Mouse (Mus musculus): ENCODE measurements at regions not wholly inside any gene's neighbourhood (a gene's known extent, or its start where the extent isn't known, plus 50 kb on each side); places are given as distances from the start of the nearest gene placed in this dataset.

DNA sequence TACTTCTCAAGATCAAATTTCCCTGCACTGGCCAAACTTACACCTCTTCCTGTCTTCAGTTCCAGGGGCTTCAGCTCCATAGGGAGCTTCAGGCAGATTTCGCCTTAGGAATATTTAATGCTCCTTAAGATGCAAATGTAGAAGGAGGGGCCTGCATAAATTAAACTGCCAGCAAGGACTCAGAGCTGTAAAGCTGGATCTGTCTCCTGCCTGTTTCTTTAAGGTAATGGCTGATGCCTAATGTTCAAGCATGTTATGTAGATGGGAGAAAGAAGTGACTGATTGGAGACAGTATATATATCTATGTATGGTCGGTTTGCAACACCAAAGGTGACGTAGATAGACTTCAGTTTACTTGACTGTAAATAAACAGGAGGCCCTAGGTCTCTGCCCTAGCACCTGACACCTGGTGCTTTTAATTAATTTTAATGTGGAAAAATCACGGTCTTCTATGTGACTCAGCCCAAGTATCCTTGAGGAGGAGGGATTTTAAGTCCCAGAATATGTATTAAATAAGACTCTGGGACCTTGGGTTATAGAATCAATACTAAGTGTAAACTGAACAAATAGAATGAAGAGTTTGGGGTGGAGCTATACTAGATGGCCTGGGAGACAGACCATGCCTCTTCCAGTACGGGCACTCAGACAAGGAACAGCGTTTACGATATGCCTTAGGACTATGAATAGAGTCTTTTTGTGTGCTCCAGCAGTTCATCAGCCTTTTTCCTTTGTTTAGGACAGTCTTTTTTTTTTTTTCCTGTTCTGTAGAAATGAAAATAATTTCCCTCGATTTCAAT lies 651.7 kb upstream of the Lmcd1 start:
- no peak overlapping the region for H3ac ChIP-seq (ENCODE audit: control insufficient read depth, insufficient read length, low read depth)
- H3K36me3 ChIP-seq (ENCODE audit: control insufficient read depth, insufficient read depth) = no peaks in the 10 kb centered on the region
- no peaks in the 10 kb centered on the region for H3K79me3 ChIP-seq (ENCODE audit: low read depth)
- no peak overlapping the region for H3K4me3 ChIP-seq (ENCODE audit: insufficient read depth, poor library complexity, severe bottlenecking)
- no peaks in the 10 kb centered on the region for H3K79me2 ChIP-seq (ENCODE audit: control insufficient read depth, insufficient read depth)
- H3K27me3 ChIP-seq (ENCODE audit: control insufficient read depth, insufficient read depth, insufficient read length) = no peaks in the 10 kb centered on the region
- TF ChIP-seq CEBPB (IDR thresholded peaks at IDR 0.05; ENCODE audit: low read depth) (no peak), MYOG (IDR thresholded peaks at IDR 0.05; ENCODE audit: control insufficient read depth, extremely low read depth, insufficient read length) (no peak), MYOD1 (IDR thresholded peaks at IDR 0.05; ENCODE audit: control insufficient read depth, insufficient read length, low read depth) (no peak), FOSL1 (IDR thresholded peaks at IDR 0.05; ENCODE audit: insufficient read depth, low read length, poor library complexity, severe bottlenecking) (no peak), CTCF (IDR thresholded peaks at IDR 0.05; ENCODE audit: control insufficient read depth, insufficient read depth, insufficient read length) (no peak), USF1 (IDR thresholded peaks at IDR 0.05; ENCODE audit: low read depth) (no peak), MAX (IDR thresholded peaks at IDR 0.05) (no peak)

GRCm38 (mm10) chr6:111622481-111623139 lies 650.9 kb upstream of the Lmcd1 start:
- Histone ChIP-seq H3K79me3 (ENCODE audit: low read depth) (no peaks in the 10 kb centered on the region), H3K36me3 (ENCODE audit: control insufficient read depth, insufficient read depth) (no peaks in the 10 kb centered on the region), H3K79me2 (ENCODE audit: control insufficient read depth, insufficient read depth) (no peaks in the 10 kb centered on the region), H3ac (ENCODE audit: control insufficient read depth, insufficient read length, low read depth) (no peak overlapping the region), H3K27me3 (ENCODE audit: control insufficient read depth, insufficient read depth, insufficient read length) (no peaks in the 10 kb centered on the region), H3K4me3 (ENCODE audit: insufficient read depth, poor library complexity, severe bottlenecking) (no peak overlapping the region)
- no peak for TF ChIP-seq MYOG (IDR thresholded peaks at IDR 0.05; ENCODE audit: control insufficient read depth, extremely low read depth, insufficient read length)
- TF ChIP-seq MAX (IDR thresholded peaks at IDR 0.05) = no peak
- no peak for TF ChIP-seq MYOD1 (IDR thresholded peaks at IDR 0.05; ENCODE audit: control insufficient read depth, insufficient read length, low read depth)
- no peak for TF ChIP-seq CTCF (IDR thresholded peaks at IDR 0.05; ENCODE audit: control insufficient read depth, insufficient read depth, insufficient read length)
- no peak for TF ChIP-seq CEBPB (IDR thresholded peaks at IDR 0.05; ENCODE audit: low read depth)
- TF ChIP-seq FOSL1 (IDR thresholded peaks at IDR 0.05; ENCODE audit: insufficient read depth, low read length, poor library complexity, severe bottlenecking) = no peak
- no peak for TF ChIP-seq USF1 (IDR thresholded peaks at IDR 0.05; ENCODE audit: low read depth)

- H3K79me3 ChIP-seq (ENCODE audit: low read depth) = no peaks in the 10 kb centered on the region
- TF ChIP-seq MYOG (IDR thresholded peaks at IDR 0.05; ENCODE audit: control insufficient read depth, extremely low read depth, insufficient read length) (no peak), CTCF (IDR thresholded peaks at IDR 0.05; ENCODE audit: control insufficient read depth, insufficient read depth, insufficient read length) (no peak), CEBPB (IDR thresholded peaks at IDR 0.05; ENCODE audit: low read depth) (no peak), MYOD1 (IDR thresholded peaks at IDR 0.05; ENCODE audit: control insufficient read depth, insufficient read length, low read depth) (no peak), FOSL1 (IDR thresholded peaks at IDR 0.05; ENCODE audit: insufficient read depth, low read length, poor library complexity, severe bottlenecking) (no peak), MAX (IDR thresholded peaks at IDR 0.05) (no peak), USF1 (IDR thresholded peaks at IDR 0.05; ENCODE audit: low read depth) (no peak)
- H3K27me3 ChIP-seq (ENCODE audit: control insufficient read depth, insufficient read depth, insufficient read length) = no peaks in the 10 kb centered on the region
- no peak overlapping the region for H3ac ChIP-seq (ENCODE audit: control insufficient read depth, insufficient read length, low read depth)
- no peak overlapping the region for H3K4me3 ChIP-seq (ENCODE audit: insufficient read depth, poor library complexity, severe bottlenecking)
- H3K36me3 ChIP-seq (ENCODE audit: control insufficient read depth, insufficient read depth) = no peaks in the 10 kb centered on the region
- H3K79me2 ChIP-seq (ENCODE audit: control insufficient read depth, insufficient read depth) = no peaks in the 10 kb centered on the region
These were observed 650.4 kb upstream of the Lmcd1 start for GRCm38 (mm10) chr6:111623140-111623497.

DNA sequence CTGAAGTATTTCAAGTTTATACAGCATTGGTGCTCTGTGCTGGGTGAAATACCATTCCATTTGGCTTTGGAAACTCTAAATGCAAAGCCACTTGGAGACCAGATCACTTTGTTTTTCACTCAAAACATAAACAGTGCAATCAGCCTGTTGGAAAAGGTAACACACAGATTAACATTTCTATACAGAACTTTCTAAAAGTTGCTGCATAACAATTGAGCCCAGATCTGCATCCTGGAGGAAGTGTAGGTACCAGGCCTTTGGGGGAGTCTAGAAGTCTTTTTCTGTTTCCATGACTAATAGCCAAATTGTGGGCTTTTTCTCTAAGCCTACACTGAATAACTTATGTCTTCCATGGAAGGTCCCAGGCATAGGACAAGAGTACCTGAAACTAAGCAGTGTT lies 648.1 kb upstream of the Lmcd1 start:
- Histone ChIP-seq H3K79me3 (ENCODE audit: low read depth) (no peaks in the 10 kb centered on the region), H3K27me3 (ENCODE audit: control insufficient read depth, insufficient read depth, insufficient read length) (no peaks in the 10 kb centered on the region), H3K36me3 (ENCODE audit: control insufficient read depth, insufficient read depth) (no peaks in the 10 kb centered on the region), H3K4me3 (ENCODE audit: insufficient read depth, poor library complexity, severe bottlenecking) (no peak overlapping the region), H3K79me2 (ENCODE audit: control insufficient read depth, insufficient read depth) (no peaks in the 10 kb centered on the region), H3ac (ENCODE audit: control insufficient read depth, insufficient read length, low read depth) (no peak overlapping the region)
- TF ChIP-seq MYOG (IDR thresholded peaks at IDR 0.05; ENCODE audit: control insufficient read depth, extremely low read depth, insufficient read length) = no peak
- TF ChIP-seq FOSL1 (IDR thresholded peaks at IDR 0.05; ENCODE audit: insufficient read depth, low read length, poor library complexity, severe bottlenecking) = no peak
- no peak for TF ChIP-seq MAX (IDR thresholded peaks at IDR 0.05)
- TF ChIP-seq USF1 (IDR thresholded peaks at IDR 0.05; ENCODE audit: low read depth) = no peak
- no peak for TF ChIP-seq CEBPB (IDR thresholded peaks at IDR 0.05; ENCODE audit: low read depth)
- no peak for TF ChIP-seq CTCF (IDR thresholded peaks at IDR 0.05; ENCODE audit: control insufficient read depth, insufficient read depth, insufficient read length)
- TF ChIP-seq MYOD1 (IDR thresholded peaks at IDR 0.05; ENCODE audit: control insufficient read depth, insufficient read length, low read depth) = no peak

DNA sequence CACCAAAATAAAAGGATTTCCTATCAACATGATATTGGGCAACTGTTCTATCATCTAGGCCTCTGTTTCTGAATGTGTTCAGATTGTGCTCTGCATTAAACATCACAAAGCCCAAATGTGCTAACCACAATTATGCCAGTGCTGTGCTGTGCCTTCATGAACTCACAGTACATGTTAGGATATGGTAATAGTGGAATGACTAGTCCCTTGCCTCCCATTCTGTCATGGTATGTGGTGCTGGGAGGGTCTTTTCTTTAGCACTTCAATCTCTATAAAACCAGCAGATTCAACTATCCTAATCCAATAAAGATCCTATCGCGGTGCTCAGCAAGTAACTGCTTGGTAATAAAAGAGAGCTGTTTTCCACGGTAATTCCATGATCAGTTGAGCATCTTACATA lies 620.8 kb upstream of the Lmcd1 start:
- H3ac ChIP-seq (ENCODE audit: control insufficient read depth, insufficient read length, low read depth) = no peak overlapping the region
- H3K36me3 ChIP-seq (ENCODE audit: control insufficient read depth, insufficient read depth) = no peaks in the 10 kb centered on the region
- TF ChIP-seq CEBPB (IDR thresholded peaks at IDR 0.05; ENCODE audit: low read depth) (no peak), USF1 (IDR thresholded peaks at IDR 0.05; ENCODE audit: low read depth) (no peak), FOSL1 (IDR thresholded peaks at IDR 0.05; ENCODE audit: insufficient read depth, low read length, poor library complexity, severe bottlenecking) (no peak), MYOG (IDR thresholded peaks at IDR 0.05; ENCODE audit: control insufficient read depth, extremely low read depth, insufficient read length) (no peak), MYOD1 (IDR thresholded peaks at IDR 0.05; ENCODE audit: control insufficient read depth, insufficient read length, low read depth) (no peak), MAX (IDR thresholded peaks at IDR 0.05) (no peak), CTCF (IDR thresholded peaks at IDR 0.05; ENCODE audit: control insufficient read depth, insufficient read depth, insufficient read length) (no peak)
- H3K79me3 ChIP-seq (ENCODE audit: low read depth) = no peaks in the 10 kb centered on the region
- H3K4me3 ChIP-seq (ENCODE audit: insufficient read depth, poor library complexity, severe bottlenecking) = no peak overlapping the region
- H3K27me3 ChIP-seq (ENCODE audit: control insufficient read depth, insufficient read depth, insufficient read length) = no peaks in the 10 kb centered on the region
- no peaks in the 10 kb centered on the region for H3K79me2 ChIP-seq (ENCODE audit: control insufficient read depth, insufficient read depth)

Measured in C2C12 (cell line).